Mouse (Mus musculus) myocyte (in vitro differentiated cells): Measurements from ENCODE around the gene Mrps33. TPM values are rescaled to one million over a fixed set of nuclear protein-coding genes. Genes with fewer than 3 reads are reported as not detected.

Experiments used
- H3K27me3 ChIP-seq: one replicate; pipeline ENCODE4 v1.6.1; 2011; ENCODE audit not compliant: control insufficient read depth, insufficient read depth, insufficient read length
- H3K36me3 ChIP-seq: one replicate; pipeline ENCODE4 v1.6.1; 2011; ENCODE audit not compliant: control insufficient read depth, insufficient read depth
- H3K4me2 ChIP-seq: one replicate; pipeline ENCODE4 v1.6.1; 2011; ENCODE audit warnings: low read depth, control low read depth
- H3K4me3 ChIP-seq: one replicate; pipeline ENCODE4 v1.5.1; 2011; ENCODE audit warnings: mild to moderate bottlenecking, control low read depth, moderate library complexity
- H3K79me2 ChIP-seq: one replicate; pipeline ENCODE4 v1.6.1; 2011; ENCODE audit not compliant: control insufficient read depth, insufficient read depth
- H3ac ChIP-seq: one replicate; pipeline ENCODE4 v1.6.1; 2011; ENCODE audit not compliant: control insufficient read depth, insufficient read length
- CEBPB ChIP-seq: IDR thresholded peaks from 2 replicates; pipeline ENCODE4 v1.6.1; 2011; ENCODE audit warnings: mild to moderate bottlenecking, moderate library complexity; ENCODE audit not compliant: poor library complexity, insufficient read depth, severe bottlenecking
- E2F4 ChIP-seq: IDR thresholded peaks from one replicate; pipeline ENCODE4 v1.6.1; 2011; ENCODE audit warnings: mild to moderate bottlenecking, control low read depth, moderate library complexity; ENCODE audit not compliant: insufficient read depth
- MAX ChIP-seq: IDR thresholded peaks from one replicate; pipeline ENCODE4 v1.6.1; 2011; ENCODE audit warnings: low read depth, mild to moderate bottlenecking, control low read depth
- MYOD1 ChIP-seq, 3 experiments: IDR thresholded peaks; one replicate each; pipeline ENCODE4 v1.6.1; 2011; ENCODE audit warnings: control low read depth in 2 of 3, low read depth in 2 of 3, mild to moderate bottlenecking in 2 of 3, moderate library complexity in 1 of 3; ENCODE audit not compliant: insufficient read length in 2 of 3, control insufficient read depth in 1 of 3
- MYOG ChIP-seq, 3 experiments: IDR thresholded peaks; one replicate each; pipeline ENCODE4 v1.6.1; 2011; ENCODE audit warnings: control low read depth in 2 of 3, low read depth in 2 of 3, mild to moderate bottlenecking in 2 of 3; ENCODE audit not compliant: insufficient read length in 2 of 3, control insufficient read depth in 1 of 3, insufficient read depth in 1 of 3
- POLR2A ChIP-seq: IDR thresholded peaks from one replicate; pipeline ENCODE4 v1.6.1; 2011; ENCODE audit warnings: low read depth, mild to moderate bottlenecking, control low read depth, moderate library complexity; ENCODE audit not compliant: insufficient read length
- POLR2AphosphoS2 ChIP-seq: IDR thresholded peaks from one replicate; pipeline ENCODE4 v1.6.1; 2011; ENCODE audit warnings: low read depth, control low read depth; ENCODE audit not compliant: insufficient read length
- REST ChIP-seq: IDR thresholded peaks from one replicate; pipeline ENCODE4 v1.6.1; 2011; ENCODE audit warnings: mild to moderate bottlenecking, control low read depth, moderate library complexity; ENCODE audit not compliant: insufficient read depth, insufficient read length
- SRF ChIP-seq: IDR thresholded peaks from one replicate; pipeline ENCODE4 v1.6.1; 2011; ENCODE audit warnings: low read depth; ENCODE audit not compliant: control insufficient read depth, insufficient read length
- TCF12 ChIP-seq: IDR thresholded peaks from one replicate; pipeline ENCODE4 v1.6.1; 2011; ENCODE audit warnings: mild to moderate bottlenecking, control low read depth; ENCODE audit not compliant: poor library complexity, insufficient read depth, severe bottlenecking
- TCF3 ChIP-seq: IDR thresholded peaks from one replicate; pipeline ENCODE4 v1.6.1; 2011; ENCODE audit warnings: low read depth, control low read depth; ENCODE audit not compliant: insufficient read length
- USF1 ChIP-seq: IDR thresholded peaks from one replicate; pipeline ENCODE4 v1.6.1; 2011; ENCODE audit warnings: low read depth, mild to moderate bottlenecking, control low read depth, moderate library complexity
- polyA plus RNA-seq: library from polyadenylated mRNA; unstranded; fragments of >200 nt; fragmentation: generic; extraction: Trizol; gene quantifications from one replicate; pipeline ENCODE4 v1.2.1, GENCODE M21; 2012; ENCODE audit warnings: missing spikeins

Mrps33 gene
- polyA plus RNA-seq, 1 experiment: 113 TPM

DNA sequence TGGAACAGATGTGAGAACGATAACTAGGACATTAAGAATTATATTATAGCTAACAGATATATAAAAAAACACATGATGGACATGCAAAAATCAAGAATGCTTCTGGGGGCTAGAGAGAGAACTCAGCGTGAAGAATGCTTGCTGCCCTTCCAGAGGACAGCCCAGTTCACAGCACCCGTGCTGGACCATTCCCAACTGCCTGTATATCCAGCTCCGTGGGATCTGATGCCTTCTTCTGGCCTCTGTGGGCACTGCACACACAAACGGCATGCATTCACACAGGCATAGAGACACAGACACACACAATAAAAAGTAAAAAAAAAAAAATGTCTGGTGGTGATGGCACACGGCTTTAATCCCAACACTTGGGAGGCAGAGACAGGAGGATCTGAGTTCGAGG lies 4.5 kb downstream of the Mrps33 start:
- no peak overlapping the region for H3K4me3 ChIP-seq
- no peak for TF ChIP-seq CEBPB
- TF ChIP-seq MYOD1 (IDR thresholded peaks at IDR 0.05; ENCODE audit: control insufficient read depth in 1 of 3, insufficient read length in 2 of 3, low read depth in 2 of 3): no peak
- no peak for TF ChIP-seq SRF
- no peak for TF ChIP-seq TCF12
- TF ChIP-seq MAX: no peak
- TF ChIP-seq MYOG (IDR thresholded peaks at IDR 0.05; ENCODE audit: control insufficient read depth in 1 of 3, insufficient read depth in 1 of 3, insufficient read length in 2 of 3, low read depth in 2 of 3): no peak
- TF ChIP-seq POLR2AphosphoS2: no peak
- TF ChIP-seq POLR2A: no peak
- no peak for TF ChIP-seq TCF3
- TF ChIP-seq USF1: no peak
- no peak for TF ChIP-seq REST
- no peak for TF ChIP-seq E2F4
- H3K36me3 ChIP-seq: peaks cover 13% of the 10 kb centered on the region
- no peak overlapping the region for H3K4me2 ChIP-seq
- no peaks in the 10 kb centered on the region for H3K27me3 ChIP-seq
- peaks cover 21% of the 10 kb centered on the region for H3K79me2 ChIP-seq
- H3ac ChIP-seq: no peak overlapping the region

DNA sequence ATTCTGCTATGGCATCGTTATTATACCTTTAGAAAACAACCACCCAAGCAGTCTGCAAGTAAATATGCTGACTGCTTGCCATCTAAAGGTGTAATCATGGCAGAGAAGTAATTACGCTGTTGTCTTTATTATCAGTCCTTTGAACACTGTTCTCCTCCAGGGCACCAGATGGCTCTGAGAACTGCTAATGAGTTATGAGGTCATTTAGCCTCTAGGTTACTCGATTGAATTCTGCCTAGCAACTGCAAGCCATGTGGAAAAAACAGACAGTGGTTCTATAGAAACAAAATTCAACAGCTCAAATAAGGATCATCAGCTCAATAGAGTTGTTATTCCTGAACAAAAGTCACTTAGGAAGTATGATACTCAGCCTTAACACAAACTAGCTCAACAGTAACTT lies 4.9 kb downstream of the Mrps33 start:
- H3K4me2 ChIP-seq: no peak overlapping the region
- TF ChIP-seq SRF: no peak
- no peak for TF ChIP-seq POLR2AphosphoS2
- no peak for TF ChIP-seq CEBPB
- TF ChIP-seq MYOG (IDR thresholded peaks at IDR 0.05; ENCODE audit: control insufficient read depth in 1 of 3, insufficient read depth in 1 of 3, insufficient read length in 2 of 3, low read depth in 2 of 3): no peak
- no peak for TF ChIP-seq TCF12
- no peak for TF ChIP-seq USF1
- TF ChIP-seq TCF3: no peak
- no peak for TF ChIP-seq MYOD1 (IDR thresholded peaks at IDR 0.05; ENCODE audit: control insufficient read depth in 1 of 3, insufficient read length in 2 of 3, low read depth in 2 of 3)
- no peak for TF ChIP-seq REST
- TF ChIP-seq E2F4: no peak
- no peak for TF ChIP-seq MAX
- peaks cover 13% of the 10 kb centered on the region for H3K36me3 ChIP-seq
- no peaks in the 10 kb centered on the region for H3K27me3 ChIP-seq
- H3K79me2 ChIP-seq: peaks cover 21% of the 10 kb centered on the region
- H3K4me3 ChIP-seq: no peak overlapping the region
- no peak overlapping the region for H3ac ChIP-seq

DNA sequence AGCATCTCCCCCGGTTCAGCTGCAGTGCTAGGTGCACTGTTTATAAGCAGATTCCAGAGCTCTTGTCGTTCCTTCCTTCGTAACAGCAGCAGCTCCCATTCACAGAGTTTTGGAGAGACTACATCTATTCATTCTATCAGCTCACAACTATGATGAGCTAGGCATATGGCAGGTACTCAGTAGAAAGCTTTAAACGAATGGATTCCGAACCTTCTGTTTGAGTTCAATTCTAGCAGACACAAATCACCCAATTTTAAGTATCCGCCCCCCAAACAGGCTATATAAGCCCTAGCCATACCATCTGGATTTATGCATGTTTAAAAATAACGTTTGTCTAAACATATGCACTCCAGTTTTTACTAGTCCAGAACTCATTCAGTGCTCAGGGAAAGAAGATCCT lies 9.8 kb downstream of the Mrps33 start:
- Histone ChIP-seq H3K4me2 (no peak overlapping the region), H3K79me2 (no peaks in the 10 kb centered on the region), H3K36me3 (peaks cover 22% of the 10 kb centered on the region), H3ac (no peak overlapping the region), H3K27me3 (no peaks in the 10 kb centered on the region), H3K4me3 (no peak overlapping the region)
- TF ChIP-seq TCF3 (no peak), SRF (no peak), POLR2AphosphoS2 (no peak), POLR2A (no peak), REST (no peak), CEBPB (no peak), TCF12 (no peak), MAX (no peak), MYOD1 (IDR thresholded peaks at IDR 0.05; ENCODE audit: control insufficient read depth in 1 of 3, insufficient read length in 2 of 3, low read depth in 2 of 3) (no peak), E2F4 (no peak), USF1 (no peak), MYOG (IDR thresholded peaks at IDR 0.05; ENCODE audit: control insufficient read depth in 1 of 3, insufficient read depth in 1 of 3, insufficient read length in 2 of 3, low read depth in 2 of 3) (no peak)

DNA sequence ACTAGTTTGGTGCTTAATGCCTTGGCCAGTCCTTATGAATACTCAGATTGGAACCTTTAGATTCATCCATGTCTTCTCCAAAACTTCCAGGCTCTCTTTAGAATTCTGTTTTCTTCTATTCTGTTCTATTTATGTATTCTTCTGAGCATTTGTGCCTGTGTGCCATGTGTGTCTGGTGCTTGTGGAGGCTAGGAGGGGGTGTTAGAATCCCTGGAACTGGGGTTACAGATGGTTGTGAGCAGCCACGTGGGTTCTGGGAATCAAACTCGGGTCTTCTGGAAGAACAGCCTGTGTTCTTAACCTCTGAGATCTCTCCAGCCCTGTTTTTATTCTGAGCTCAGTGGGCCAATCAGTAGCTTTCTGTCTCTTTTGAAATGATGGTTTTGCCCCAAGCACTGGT lies 13.7 kb downstream of the Mrps33 start:
- TF ChIP-seq POLR2AphosphoS2: no peak
- TF ChIP-seq TCF3: no peak
- no peak for TF ChIP-seq E2F4
- no peak for TF ChIP-seq CEBPB
- no peak for TF ChIP-seq USF1
- no peak for TF ChIP-seq MYOD1 (IDR thresholded peaks at IDR 0.05; ENCODE audit: control insufficient read depth in 1 of 3, insufficient read length in 2 of 3, low read depth in 2 of 3)
- no peak for TF ChIP-seq TCF12
- TF ChIP-seq MAX: no peak
- no peak for TF ChIP-seq POLR2A
- no peak for TF ChIP-seq MYOG (IDR thresholded peaks at IDR 0.05; ENCODE audit: control insufficient read depth in 1 of 3, insufficient read depth in 1 of 3, insufficient read length in 2 of 3, low read depth in 2 of 3)
- TF ChIP-seq REST: no peak
- no peak for TF ChIP-seq SRF
- H3K4me3 ChIP-seq: no peak overlapping the region
- H3K36me3 ChIP-seq: peaks cover 16% of the 10 kb centered on the region
- H3K79me2 ChIP-seq: no peaks in the 10 kb centered on the region
- H3K4me2 ChIP-seq: no peak overlapping the region
- no peak overlapping the region for H3ac ChIP-seq
- no peaks in the 10 kb centered on the region for H3K27me3 ChIP-seq

DNA sequence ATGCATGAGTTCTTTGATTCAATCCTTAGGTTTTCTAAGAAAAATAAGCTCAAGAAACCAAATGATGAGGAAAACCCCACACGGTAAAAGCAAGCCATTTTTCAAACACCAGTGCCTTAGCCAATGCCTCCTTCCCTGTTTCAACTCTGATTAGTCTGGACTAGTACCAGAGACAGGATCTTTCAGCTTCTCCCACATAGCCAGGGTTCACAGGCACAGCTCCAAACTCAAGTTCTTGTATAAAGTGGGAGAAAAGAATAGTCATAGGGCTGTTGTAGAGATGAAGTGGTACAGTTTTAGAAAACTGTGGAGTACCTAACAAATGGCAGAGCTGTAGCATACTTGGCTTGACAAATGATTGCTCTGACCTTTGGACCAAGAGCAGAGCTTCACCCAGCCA lies 14.6 kb downstream of the Mrps33 start:
- H3K4me3 ChIP-seq: no peak overlapping the region
- H3K27me3 ChIP-seq: no peaks in the 10 kb centered on the region
- H3K36me3 ChIP-seq: peaks cover 9% of the 10 kb centered on the region
- H3ac ChIP-seq: no peak overlapping the region
- no peak overlapping the region for H3K4me2 ChIP-seq
- no peaks in the 10 kb centered on the region for H3K79me2 ChIP-seq
- TF ChIP-seq E2F4 (no peak), MAX (no peak), USF1 (no peak), POLR2AphosphoS2 (no peak), MYOG (IDR thresholded peaks at IDR 0.05; ENCODE audit: control insufficient read depth in 1 of 3, insufficient read depth in 1 of 3, insufficient read length in 2 of 3, low read depth in 2 of 3) (no peak), CEBPB (no peak), REST (no peak), TCF12 (no peak), MYOD1 (IDR thresholded peaks at IDR 0.05; ENCODE audit: control insufficient read depth in 1 of 3, insufficient read length in 2 of 3, low read depth in 2 of 3) (no peak), SRF (no peak), TCF3 (no peak), POLR2A (no peak)
